Mouse (Mus musculus) B cell, adult 2 months (primary cell): ENCODE results near the gene Limk2.

Source experiments
- DNase-seq, 2 experiments: peaks; one replicate each; pipeline ENCODE4 v3.0.0; 2022

The Limk2 gene

GRCm38 (mm10) chr11:3408997-3409732, at the start of gene Limk2:
Gene Limk2 (minus strand): TSS chr11:3409189.
- peak; percentile 96 to 97 for DNase-seq

- DNase-seq: no peak
Measured at GRCm38 (mm10) chr11:3458428-3459104, 49.6 kb upstream of the Limk2 start.

- DNase-seq: peak; percentile 79 to 84
Measured at GRCm38 (mm10) chr11:3456354-3456753, 47.4 kb upstream of the Limk2 start.

GRCm38 (mm10) chr11:3454506-3454905, 45.5 kb upstream of the Limk2 start:
- no peak for DNase-seq

- peak in 1 of 2 experiments; percentile 10 for DNase-seq
Measured at GRCm38 (mm10) chr11:3453467-3453866, 44.5 kb upstream of the Limk2 start.

- peak; percentile 30 to 40 for DNase-seq
Measured at GRCm38 (mm10) chr11:3452769-3453168, 43.8 kb upstream of the Limk2 start.

GRCm38 (mm10) chr11:3452167-3452639, 43.2 kb upstream of the Limk2 start, which contains the start of gene Rnf185:
Gene Rnf185 (minus strand): TSS chr11:3452363.
- DNase-seq: peak; percentile 90 to 91

- DNase-seq: peak in 1 of 2 experiments; percentile 50
Measured at GRCm38 (mm10) chr11:3451701-3452163, 42.7 kb upstream of the Limk2 start.

GRCm38 (mm10) chr11:3444875-3445274, 35.9 kb upstream of the Limk2 start:
- DNase-seq: no peak

- DNase-seq: no peak
Measured at GRCm38 (mm10) chr11:3443091-3443490, 34.1 kb upstream of the Limk2 start.

GRCm38 (mm10) chr11:3442677-3443076, 33.7 kb upstream of the Limk2 start:
- DNase-seq: no peak

- no peak for DNase-seq
Measured at GRCm38 (mm10) chr11:3441696-3442443, 32.9 kb upstream of the Limk2 start.

- DNase-seq: no peak
Measured at GRCm38 (mm10) chr11:3437621-3438020, 28.6 kb upstream of the Limk2 start.

- no peak for DNase-seq
Measured at GRCm38 (mm10) chr11:3433809-3434208, 24.8 kb upstream of the Limk2 start.

- DNase-seq: no peak
Measured at GRCm38 (mm10) chr11:3431976-3432603, 23.1 kb upstream of the Limk2 start.

- DNase-seq: no peak
Measured at GRCm38 (mm10) chr11:3431515-3431914, 22.5 kb upstream of the Limk2 start.

GRCm38 (mm10) chr11:3428632-3429031, 19.6 kb upstream of the Limk2 start:
- DNase-seq: no peak

- DNase-seq: no peak
Measured at GRCm38 (mm10) chr11:3427697-3428230, 18.8 kb upstream of the Limk2 start.

GRCm38 (mm10) chr11:3422242-3422641, 13.3 kb upstream of the Limk2 start:
- no peak for DNase-seq

- DNase-seq: no peak
Measured at GRCm38 (mm10) chr11:3418741-3419140, 9.8 kb upstream of the Limk2 start.

- DNase-seq: no peak
Measured at GRCm38 (mm10) chr11:3417795-3418194, 8.8 kb upstream of the Limk2 start.

- no peak for DNase-seq
Measured at GRCm38 (mm10) chr11:3416399-3416798, 7.4 kb upstream of the Limk2 start.
